Mouse (Mus musculus): ENCODE measurements around the gene Phlda3. TPM values are rescaled to one million over a fixed set of nuclear protein-coding genes. Genes with fewer than 3 reads are reported as not detected.

Gene Phlda3
- total and polyA plus RNA-seq, 2 experiments from 2014 or later, result 27.2 to 30.3 TPM

DNA sequence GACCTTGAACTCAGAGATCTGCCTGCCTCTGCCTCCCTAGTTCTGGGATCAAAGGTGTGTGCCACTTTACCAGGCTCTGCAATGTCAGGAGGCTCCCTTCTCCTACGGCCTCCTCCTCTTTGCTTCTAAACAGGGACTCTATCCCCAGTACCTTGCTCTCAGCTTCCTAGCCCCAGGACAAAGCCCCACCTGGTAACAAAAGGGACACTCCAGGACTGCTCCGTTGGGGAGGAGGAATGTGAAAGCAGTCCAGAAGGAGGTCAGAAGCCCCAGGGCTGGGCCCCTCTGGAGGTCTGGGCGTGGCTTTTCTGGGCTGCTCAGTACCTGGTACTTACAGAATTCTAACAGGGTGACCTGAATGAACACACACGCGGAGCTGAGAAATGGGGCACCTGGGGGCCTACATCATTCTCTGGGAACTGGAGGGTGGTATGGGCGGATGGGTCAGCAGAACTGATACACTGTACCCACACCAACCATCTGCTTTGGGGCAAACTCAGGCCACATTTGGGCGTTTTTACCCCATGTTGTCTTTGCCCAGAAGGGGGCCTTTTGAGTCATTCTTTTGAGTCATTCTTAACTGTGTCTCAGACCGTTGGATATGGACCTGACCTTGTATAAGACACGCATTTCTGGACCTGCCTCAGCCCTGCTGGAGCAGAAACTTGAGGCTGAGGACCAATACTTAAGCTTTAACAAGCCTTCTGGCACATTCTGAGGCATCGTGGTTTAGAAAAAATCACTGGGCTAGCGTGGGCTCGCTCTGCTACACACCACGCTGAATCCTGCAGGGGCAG lies 26.4 kb downstream of the Phlda3 start:
- no peaks in the 10 kb centered on the region for H3K9me3 ChIP-seq (ENCODE audit: low read length)
- no peak for ATAC-seq

DNA sequence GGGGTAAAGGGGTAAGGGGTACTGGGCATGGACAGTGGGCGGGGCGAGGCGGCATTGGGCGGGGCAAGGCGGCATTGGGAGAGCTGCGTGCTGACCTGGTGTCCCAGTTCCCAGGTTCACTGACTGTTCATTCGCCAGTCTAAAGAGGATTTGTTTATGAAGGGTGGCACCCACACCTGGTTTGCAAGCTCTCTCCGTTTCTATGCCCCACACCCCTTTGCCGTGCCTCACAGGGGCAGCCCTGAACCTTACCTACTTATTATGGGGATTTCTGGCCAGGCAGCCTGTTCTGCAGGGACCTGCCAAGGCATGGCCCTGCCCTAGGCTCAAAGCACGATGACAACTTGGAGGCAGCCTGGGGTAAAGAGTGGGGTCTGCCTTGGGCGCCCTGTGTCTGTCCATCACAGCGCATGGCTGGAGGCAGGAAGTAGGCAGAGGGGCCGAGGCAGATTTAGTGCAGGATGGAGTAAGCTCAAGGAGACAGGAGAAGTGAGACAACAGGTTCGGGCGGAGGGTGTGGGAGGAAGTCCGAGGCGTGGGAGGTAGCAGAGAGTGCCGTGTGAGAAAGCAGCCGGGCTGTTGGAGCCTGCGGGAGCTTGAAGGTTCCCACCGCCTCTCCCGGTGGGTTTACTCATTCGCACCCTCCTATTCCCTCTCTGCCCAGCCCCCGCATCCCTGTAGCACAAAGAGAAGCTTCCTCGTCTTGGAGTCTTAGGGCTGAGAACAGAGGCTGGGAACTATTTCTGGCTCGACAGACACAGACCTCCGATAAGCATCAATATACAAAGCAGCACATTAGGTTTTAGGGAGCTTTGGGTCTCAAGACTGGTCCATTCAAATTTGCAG lies 27.7 kb downstream of the Phlda3 start:
- WGBS, result 16% methylated on average over 26 of the region's 27 CpGs
- Histone ChIP-seq H3K9me3 (ENCODE audit: low read length) (no peaks in the 10 kb centered on the region), H3K36me3 (ENCODE audit: insufficient read depth) (no peaks in the 10 kb centered on the region), H3K4me2 (ENCODE audit: low read depth) (peak overlapping the region; percentile 42), H3K27me3 (ENCODE audit: insufficient read depth, low read length) (no peaks in the 10 kb centered on the region; the same call in 1 of the 2 replicates), H3K4me1 (ENCODE audit: insufficient read depth) (peaks cover 8% of the 10 kb centered on the region; the same call in 1 of the 2 replicates), H3K4me3 (ENCODE audit: low read depth, low read length) (no peak overlapping the region), H3K27ac (ENCODE audit: low read depth, low read length) (no peak overlapping the region), H3K9ac (peak overlapping the region; percentile 39)
- no peak for TF ChIP-seq CTCF (IDR thresholded peaks at IDR 0.05; ENCODE audit: low read depth)
- ATAC-seq (peak; percentile 68), DNase-seq (peak; percentile 29)

More for the DNA sequence above, 26.4 kb downstream of the Phlda3 start:
- no peaks in the 10 kb centered on the region for H3K36me3 ChIP-seq (ENCODE audit: insufficient read depth)
- no peak for DNase-seq
- no peak overlapping the region for H3K4me2 ChIP-seq (ENCODE audit: low read depth)
- H3K27ac ChIP-seq (ENCODE audit: low read depth, low read length), result no peak overlapping the region
- H3K27me3 ChIP-seq (ENCODE audit: insufficient read depth, low read length), result no peaks in the 10 kb centered on the region; the same call in 1 of the 2 replicates
- WGBS, result 63% methylated on average over 13 of the region's 13 CpGs
- peaks cover 8% of the 10 kb centered on the region; the same call in 1 of the 2 replicates for H3K4me1 ChIP-seq (ENCODE audit: insufficient read depth)
- H3K4me3 ChIP-seq (ENCODE audit: low read depth, low read length), result no peak overlapping the region
- no peak for TF ChIP-seq CTCF (IDR thresholded peaks at IDR 0.05; ENCODE audit: low read depth)
- H3K9ac ChIP-seq, result no peak overlapping the region

DNA sequence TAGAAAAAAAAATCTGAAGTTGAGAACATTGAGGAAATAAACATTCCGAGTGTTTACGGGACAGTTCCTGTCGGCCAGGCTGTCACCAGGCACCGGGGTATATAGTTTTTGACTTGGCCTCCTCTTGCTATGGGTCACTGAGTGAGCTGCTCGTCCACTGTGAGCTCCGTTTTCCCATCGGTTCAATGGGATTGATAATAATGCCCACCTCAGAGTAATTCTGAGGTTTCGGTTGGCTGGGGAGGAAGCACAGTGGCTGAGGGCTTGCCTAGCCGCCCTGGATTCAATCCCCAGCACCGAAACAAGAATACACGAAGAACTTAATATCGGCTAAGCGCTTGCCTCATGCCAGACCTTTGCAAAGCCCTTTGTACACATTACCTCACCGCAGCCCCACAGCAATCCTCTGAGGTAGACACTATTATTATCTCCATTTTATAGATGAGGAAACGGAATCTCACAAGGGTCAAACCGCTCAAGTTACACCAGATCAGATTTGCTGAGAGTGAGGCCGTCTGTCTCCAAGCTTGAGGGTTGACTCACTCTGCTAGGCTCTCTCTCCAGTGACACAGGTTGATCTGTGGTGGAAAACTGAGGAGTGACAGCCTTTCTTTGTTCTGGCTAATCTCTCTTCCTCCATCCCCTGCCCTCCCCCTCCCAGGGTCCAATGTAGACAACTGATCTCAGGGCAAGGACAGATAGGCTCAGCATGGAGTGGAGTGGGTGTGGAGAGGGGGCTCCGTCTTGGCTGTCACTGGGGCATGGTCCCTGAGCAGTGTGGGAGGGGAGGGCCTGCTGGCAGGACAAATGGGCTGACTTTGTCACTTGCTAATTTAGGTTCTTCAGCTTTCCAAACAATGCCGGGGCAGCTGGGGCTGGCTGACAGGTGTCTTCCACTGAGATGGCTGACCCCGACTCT lies 28.6 kb downstream of the Phlda3 start:
- Histone ChIP-seq H3K27ac (ENCODE audit: low read depth, low read length) (no peak overlapping the region), H3K4me1 (ENCODE audit: insufficient read depth) (peaks cover 8% of the 10 kb centered on the region; the same call in 1 of the 2 replicates), H3K9me3 (ENCODE audit: low read length) (no peaks in the 10 kb centered on the region), H3K27me3 (ENCODE audit: insufficient read depth, low read length) (no peaks in the 10 kb centered on the region; the same call in 1 of the 2 replicates), H3K36me3 (ENCODE audit: insufficient read depth) (no peaks in the 10 kb centered on the region), H3K4me2 (ENCODE audit: low read depth) (peak overlapping the region; percentile 42; the same call in 1 of the 2 replicates), H3K4me3 (ENCODE audit: low read depth, low read length) (no peak overlapping the region), H3K9ac (peak overlapping the region; percentile 39; the same call in 1 of the 2 replicates)
- DNase-seq, result no peak
- no peak for ATAC-seq
- TF ChIP-seq CTCF (IDR thresholded peaks at IDR 0.05; ENCODE audit: low read depth), result no peak
- 50% methylated on average over 20 of the region's 20 CpGs for WGBS

DNA sequence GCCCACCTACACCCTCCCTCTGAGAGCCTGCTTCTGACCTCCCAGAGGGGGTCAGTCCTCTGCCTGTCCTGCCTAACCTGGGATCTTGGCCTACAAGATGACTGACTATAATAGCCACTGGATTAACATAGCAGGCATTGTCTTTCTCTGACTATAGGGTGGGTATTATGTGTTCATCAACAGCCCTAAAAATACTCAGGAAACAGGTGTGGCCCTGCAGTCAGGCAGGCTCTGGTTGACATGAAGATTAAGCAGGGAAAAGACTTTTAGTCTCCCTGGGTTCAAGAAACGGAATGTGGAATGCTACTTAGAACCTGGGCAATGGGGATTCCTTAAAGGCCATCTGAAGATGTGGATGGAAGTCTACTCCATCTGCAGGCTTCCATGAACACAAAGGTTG lies 32.6 kb downstream of the Phlda3 start:
- 71% methylated on average over 1 of the region's 1 CpGs for WGBS
- ATAC-seq (no peak), DNase-seq (no peak)
- Histone ChIP-seq H3K9ac (no peak overlapping the region), H3K4me2 (ENCODE audit: low read depth) (no peak overlapping the region), H3K27ac (ENCODE audit: low read depth, low read length) (no peak overlapping the region), H3K4me1 (ENCODE audit: insufficient read depth) (peaks cover 7% of the 10 kb centered on the region; the same call in 1 of the 2 replicates), H3K9me3 (ENCODE audit: low read length) (no peaks in the 10 kb centered on the region), H3K27me3 (ENCODE audit: insufficient read depth, low read length) (no peaks in the 10 kb centered on the region; the same call in 1 of the 2 replicates), H3K4me3 (ENCODE audit: low read depth, low read length) (no peak overlapping the region), H3K36me3 (ENCODE audit: insufficient read depth) (no peaks in the 10 kb centered on the region)
- no peak for TF ChIP-seq CTCF (IDR thresholded peaks at IDR 0.05; ENCODE audit: low read depth)

DNA sequence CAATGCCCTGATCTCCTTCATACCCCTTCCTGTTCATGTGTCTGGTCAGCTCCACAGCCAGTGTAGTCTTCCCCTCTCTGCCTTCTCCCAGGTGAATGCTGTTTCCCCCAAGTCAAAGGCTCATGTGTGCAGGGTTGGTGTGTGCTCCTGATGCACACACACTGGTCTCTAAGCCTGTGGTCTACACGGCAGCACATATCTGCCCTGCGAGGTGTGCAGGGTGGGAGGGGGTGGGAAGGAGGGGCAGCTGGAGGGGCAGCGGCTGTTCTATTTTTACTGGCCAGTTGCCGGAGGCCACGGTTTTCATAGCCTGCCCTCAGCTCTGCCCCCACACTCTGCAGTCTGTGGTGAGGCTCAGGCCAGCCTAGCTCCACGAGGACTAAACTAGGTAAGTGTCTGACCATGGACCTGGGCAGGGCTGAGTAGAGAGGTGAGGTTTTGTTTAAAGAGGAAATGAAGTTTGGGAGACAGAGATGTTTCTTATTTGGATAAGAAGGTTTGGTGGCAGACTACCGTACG lies 33.2 kb downstream of the Phlda3 start:
- Histone ChIP-seq H3K4me3 (ENCODE audit: low read depth, low read length) (no peak overlapping the region), H3K27me3 (ENCODE audit: insufficient read depth, low read length) (no peaks in the 10 kb centered on the region; the same call in 1 of the 2 replicates), H3K27ac (ENCODE audit: low read depth, low read length) (no peak overlapping the region), H3K4me1 (ENCODE audit: insufficient read depth) (0 out of 2 replicates have a peak, but pooled peaks cover under 1% of the 10 kb centered on the region), H3K36me3 (ENCODE audit: insufficient read depth) (no peaks in the 10 kb centered on the region), H3K9me3 (ENCODE audit: low read length) (no peaks in the 10 kb centered on the region), H3K4me2 (ENCODE audit: low read depth) (no peak overlapping the region), H3K9ac (no peak overlapping the region)
- TF ChIP-seq CTCF (IDR thresholded peaks at IDR 0.05; ENCODE audit: low read depth), result no peak
- WGBS, result 82% methylated on average over 8 of the region's 8 CpGs
- DNase-seq, result no peak
- ATAC-seq, result no peak
